Mouse (Mus musculus): ENCODE data around the gene Spsb1. TPM values are rescaled to one million over a fixed set of nuclear protein-coding genes. Genes with fewer than 3 reads are reported as not detected.

The Spsb1 gene
- total RNA-seq, 2 experiments from 2014 or later: 21.8 to 52.7 TPM

DNA sequence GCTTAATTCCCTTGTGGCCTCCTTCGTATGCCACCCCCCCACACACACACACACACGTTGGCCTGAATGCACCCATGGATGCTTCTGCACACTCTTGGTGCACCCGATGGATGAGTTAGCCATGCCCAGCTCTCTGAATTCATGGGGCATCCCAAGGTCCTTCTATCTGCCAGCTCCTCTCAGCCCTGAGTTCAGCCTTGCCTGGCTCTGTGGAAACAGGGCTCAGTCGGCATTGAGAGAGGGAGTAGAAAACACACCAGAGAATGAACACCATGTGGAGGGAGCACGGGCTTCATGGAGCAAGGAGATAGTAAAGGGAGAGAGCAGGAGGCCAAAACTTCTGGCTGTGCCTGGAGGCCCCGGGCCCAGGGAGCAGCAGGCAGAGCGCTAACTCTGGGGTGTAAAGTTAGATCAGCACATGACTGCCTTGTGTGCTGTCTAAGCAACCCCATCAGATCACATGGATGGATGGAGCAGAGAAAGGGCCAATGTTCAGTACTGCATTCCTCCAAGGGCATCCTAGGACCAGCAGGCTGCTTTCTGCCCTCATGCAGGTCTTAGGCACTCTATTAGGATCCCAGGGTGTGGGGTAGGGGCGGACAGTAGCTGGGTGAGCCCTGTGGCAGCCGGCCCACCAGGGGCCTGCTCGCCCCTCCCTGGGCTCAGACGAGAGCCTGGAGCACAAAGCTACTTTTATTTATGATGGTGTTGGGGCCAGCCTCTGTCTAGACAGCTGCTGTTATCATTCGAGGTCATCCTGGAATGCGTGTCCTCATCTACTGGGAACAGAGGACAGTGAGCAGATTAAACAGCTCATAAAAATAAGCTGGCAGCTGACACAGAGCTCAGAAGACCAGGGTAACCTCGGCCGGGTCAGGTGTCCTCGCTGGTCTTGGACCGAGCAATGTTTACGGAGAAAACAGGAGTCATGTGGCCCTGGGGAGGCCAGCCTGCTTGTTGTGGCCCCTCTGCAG lies 68.3 kb downstream of the Spsb1 start:
- peak; percentile 43 to 73 for DNase-seq

DNA sequence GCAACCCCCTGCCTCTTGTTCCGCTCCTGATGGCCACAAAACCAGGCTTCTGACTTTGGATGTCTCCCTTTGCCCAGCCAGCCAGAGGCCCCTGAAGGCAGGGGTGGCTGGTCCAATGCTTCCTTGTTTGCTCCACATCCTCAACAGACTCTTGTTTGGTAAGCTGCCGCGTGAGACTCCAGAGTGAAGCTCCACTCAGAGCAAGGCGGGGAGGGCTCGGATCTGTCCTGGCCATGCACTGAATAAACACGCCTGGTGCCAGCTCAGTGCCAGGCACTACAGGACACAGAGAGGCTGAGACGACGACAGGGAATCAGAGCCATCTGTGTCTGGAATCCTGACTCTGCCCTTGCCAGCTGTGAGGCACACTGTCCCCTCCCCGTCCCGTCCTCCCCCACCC lies 70.9 kb downstream of the Spsb1 start:
- no peak for DNase-seq

DNA sequence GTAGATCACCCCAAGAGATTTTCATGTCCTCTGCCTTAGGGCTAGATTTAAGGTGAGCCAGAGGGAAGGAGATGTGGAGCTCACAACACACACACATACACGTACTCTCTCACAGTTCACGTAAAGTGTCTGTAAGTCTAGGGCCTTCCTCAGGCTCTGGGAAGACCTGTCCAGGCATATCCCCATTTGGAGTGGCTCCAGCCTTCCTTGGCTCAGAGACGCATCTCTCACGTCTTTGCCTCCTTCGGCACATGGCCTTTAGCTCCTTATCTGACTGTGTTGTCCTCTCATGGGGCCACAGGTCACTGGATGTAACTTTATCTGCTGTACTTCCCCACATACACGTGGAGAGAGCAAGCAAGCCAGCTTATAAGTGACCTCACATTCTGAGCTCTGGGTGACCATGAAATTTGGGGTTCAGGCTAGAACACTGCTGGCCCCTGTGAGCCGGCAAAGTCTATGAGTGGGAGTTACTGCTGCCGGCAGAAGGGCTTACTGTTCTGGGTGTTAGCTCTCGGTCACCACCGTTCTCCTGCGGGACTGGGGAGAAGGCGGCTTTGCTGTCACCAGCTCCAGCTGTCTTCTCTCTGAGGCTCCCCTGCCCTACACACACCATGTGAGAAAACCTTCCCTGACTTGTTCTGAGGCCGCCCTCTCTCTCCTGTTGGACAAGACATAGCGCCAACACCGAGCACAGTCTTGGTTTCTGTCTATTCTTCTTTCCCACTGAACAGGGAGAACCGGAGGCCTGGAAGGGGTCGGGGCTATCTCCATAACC lies 72.5 kb downstream of the Spsb1 start:
- DNase-seq: no peak

DNA sequence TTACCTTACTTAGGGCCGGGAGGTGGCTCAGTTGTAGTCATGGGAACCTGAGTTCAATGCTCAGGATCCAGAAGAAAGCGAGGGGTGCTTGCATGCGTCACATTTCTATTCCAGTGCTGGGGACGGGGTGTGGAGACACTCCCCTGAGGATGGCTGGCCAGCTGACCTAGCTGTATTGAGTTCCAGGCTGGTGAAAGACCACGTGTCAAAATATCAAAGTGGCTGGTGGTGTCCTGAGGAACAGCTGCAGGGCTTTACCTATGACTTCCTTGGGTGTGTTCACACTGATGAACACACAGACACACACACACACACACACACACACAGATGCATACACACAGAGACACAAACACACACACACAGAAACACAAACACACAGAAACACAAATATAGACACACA lies 73.9 kb downstream of the Spsb1 start:
- DNase-seq: no peak

DNA sequence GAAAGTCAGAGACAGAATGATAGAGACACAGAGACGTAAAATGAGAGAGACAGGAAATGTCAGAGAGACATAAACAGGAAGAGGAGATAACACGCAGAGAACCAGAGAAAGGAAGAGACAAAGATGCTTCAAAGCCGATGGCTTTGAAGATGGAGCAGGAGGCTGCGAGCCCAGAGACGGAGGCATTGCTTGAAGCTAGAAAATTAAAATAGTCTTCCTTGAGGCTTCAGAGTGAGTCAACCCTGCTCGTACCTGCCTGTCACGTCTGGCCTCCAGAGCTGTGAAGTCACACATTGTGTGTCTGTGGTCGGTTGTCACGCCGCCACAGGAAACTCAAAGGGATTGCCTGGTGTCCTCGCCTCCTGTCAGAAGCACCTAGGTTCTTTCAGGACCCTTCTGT lies 74.9 kb downstream of the Spsb1 start:
- no peak for DNase-seq

DNA sequence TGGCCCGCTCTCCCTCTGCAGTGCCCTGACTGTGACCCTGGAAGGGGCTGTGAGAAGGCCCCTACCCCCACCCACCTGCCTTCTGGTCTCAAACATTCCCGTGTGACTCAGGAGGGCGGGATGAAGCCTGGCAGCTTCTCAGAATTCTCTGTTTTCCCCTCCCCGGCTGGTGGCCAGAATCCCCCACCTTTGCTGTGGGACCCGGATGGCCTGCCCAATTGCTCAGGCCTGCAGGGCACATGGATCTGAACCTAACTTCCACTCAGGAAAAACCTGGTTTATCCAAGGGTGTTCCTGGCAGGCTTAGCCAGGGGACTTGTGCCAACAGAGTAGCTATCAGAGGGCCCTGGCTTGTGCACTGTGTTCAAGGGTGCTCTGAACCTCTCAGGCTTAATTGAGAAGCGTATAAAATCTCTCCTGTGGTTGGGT lies 76.8 kb downstream of the Spsb1 start:
- DNase-seq: peak in 1 of 2 experiments; percentile 26

DNA sequence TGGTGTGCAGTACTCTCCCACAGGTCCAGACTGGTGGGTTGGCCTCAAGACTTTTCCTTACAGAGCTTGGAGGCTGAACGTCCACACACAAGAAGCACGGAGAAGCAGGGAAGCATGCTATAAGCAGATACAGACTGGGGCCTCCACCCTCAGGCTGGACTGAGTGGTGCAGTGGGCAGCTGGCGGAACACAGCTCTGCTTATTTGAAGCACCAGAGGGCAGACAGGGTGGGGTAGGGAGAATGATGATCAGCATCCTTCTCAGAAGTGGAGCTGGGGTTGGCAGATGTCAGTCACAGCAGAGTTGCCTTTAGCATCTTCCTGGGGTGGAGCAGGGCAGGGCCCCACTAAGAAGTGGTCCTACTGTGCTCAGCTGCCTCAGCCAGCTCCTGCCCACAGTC lies 77.6 kb downstream of the Spsb1 start:
- no peak for DNase-seq

DNA sequence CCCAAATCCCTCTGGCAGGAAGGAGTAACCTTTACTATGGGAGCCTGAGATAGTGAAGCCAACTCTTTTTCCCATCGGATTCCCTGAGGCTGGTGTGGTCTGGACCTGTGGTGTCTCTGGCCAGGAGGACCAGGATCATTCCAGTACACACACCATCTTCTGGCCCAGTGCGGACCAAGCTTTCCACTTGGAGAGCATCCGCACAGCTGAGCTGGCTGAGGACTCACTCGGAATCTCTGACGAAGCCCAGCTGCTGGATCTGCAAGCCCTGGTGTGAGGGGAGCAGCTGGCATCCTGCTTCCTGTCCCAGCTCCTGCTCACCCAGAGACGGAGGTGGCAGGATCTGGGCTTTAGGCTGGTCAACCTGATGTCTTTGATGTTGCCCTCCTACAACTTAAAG lies 78.1 kb downstream of the Spsb1 start:
- no peak for DNase-seq

DNA sequence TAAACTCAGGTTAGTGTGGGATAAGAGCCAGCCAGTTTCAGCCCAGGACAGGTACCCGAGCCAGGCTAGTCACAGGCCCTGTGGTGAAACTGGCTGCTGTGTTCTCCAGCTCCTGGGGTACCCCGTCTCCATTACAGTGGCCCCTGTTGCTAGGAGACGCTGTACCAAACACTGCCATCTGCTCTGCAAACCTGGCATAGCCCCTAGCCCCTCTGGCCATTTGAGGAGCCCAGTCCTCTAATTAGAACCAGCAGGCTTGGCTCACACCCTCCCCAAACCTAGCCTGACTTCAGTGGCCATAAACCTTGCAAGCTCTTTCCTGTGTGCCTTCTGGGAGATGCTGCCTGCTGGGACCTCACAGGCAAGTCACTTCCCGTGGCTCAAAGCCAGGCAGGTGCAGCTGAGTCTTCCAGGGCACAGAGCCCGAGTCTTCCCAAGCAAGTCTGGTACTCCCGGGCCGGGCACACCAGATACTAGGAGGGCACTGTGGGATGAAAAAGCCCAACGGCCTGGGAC lies 78.8 kb downstream of the Spsb1 start:
- peak in 1 of 2 experiments; percentile 15 for DNase-seq

DNA sequence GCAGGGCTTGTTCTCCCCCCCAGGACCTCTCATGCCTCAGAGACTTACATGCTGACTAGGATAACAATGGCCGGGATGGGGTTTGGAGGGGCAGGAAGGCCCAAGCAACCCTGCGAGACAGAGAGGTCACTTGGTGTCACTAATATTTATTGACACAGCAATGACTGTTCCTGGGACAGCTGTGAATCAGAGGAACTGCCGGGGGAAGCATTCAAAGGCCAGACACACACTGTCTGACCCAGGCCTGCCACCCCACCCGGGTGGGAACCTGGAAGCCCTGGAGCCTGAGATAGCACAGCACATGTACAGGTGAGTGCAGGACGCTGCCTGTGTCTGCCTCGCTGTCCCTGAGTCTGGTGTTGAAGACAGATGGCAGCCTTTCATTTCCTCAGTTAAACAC lies 79.5 kb downstream of the Spsb1 start:
- peak; percentile 23 to 31 for DNase-seq

DNA sequence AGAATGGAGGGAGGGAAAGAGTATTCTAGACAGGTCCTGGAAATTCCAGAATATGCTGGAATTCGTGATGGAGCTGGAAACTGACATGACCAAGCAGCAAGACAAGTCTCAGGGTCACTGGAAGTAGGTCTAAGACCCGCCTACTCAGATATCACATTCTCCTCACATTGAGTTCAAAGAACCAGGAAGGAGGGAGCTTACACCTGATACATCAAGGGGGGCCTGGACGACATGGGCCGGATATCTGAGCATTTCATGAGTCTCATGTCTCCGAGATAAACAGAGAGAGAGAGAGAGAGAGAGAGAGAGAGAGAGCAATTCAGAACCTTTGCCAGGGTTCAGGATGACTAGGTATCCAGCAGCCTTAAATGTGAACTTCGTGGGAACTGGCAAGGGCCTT lies 82.6 kb downstream of the Spsb1 start:
- DNase-seq: no peak

DNA sequence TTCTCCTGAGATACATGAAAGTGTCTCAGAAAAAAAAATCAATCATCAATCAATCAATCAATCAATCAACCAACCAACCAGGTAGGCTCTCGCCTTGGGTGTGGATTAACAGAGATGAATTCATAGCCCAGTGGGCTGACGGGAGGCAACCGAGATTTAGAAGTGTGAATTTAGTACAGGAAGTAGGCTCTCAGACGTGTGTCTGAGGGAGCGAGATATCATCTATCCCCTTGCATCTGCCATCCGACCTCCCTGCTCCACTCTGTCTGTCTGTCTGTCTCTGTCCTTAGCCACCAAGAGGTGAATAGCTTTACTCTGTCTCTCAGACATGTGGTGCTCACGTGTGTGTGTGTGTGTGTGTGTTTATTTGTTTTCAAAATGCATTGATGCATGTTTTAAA lies 83.3 kb downstream of the Spsb1 start:
- DNase-seq: no peak

DNA sequence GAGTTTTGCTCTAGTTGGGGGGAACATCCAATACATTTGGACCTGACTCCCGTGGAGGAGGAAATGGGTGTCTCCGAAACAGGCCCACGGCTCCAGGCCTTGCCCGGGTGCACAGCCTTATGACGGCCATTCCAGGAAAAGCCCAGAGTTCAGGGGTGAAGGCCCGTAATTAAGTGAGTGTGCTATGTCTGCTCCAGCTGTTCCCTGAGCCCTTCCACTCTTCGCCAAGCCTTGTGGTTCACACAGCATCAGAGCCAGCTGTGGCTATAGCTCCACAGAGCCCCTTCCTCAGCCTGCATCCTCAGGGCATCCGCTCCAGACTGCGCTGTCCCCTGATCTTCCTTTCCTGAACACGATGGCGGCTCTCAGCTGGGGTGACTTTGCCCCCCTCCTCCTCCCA lies 83.8 kb downstream of the Spsb1 start:
- no peak for DNase-seq

DNA sequence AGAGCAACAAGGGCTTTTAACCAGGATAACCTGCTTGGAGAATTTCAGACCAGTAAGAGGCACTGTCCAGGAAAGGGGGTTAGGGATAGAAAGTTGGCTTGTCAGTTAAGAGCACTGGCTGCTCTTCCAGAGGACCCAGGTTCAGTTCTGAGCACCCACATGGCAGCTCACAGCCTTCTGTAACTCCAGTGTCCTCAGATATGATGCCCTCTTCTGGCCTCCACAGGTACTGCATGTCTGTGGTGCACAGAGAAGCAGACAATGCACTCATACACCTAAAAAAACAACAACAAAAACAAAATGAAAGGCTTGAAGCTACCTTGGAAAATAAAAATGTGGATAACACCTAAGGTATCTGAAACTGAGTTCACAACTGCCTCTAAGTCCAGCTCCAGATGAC lies 84.4 kb downstream of the Spsb1 start:
- DNase-seq: no peak

DNA sequence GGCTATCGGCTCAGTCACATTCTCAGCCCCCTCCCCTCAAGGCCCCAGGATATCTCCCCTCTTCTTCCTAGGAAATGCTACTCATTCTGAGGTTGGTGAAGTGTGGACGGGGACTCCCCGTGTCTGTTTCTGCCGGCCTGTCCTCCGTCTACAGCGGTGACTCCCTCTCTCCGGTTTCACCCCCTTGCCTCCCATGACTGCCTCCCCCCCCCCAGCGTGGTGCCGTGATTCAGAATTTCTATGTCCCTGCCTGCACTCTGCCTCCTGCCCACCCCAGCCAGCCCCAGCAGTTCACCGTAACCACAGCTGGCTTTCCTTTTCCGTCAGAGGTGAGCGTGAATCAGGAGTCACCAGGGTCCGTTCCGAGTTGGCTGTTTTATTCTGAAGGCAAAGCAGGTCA lies 86.1 kb downstream of the Spsb1 start:
- no peak for DNase-seq

DNA sequence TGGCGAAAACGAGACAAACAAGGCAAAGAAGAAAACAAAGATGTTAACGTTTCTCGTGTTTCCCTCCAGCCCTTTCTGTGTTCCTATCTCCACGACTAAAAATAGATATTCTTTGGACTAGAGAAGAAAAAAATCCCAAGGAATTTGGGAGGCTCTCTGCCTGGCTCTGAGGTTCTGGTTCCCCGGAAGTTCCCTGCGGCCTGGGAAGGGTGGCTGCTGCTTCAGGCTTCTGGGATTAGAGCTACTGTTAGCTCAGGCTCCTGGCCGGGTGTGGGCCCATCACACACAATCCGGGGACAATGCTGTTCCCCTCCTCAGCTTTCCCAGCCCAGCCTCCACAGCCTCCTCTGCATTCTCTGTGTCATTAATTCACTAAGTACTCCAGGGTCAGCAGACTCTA lies 86.8 kb downstream of the Spsb1 start:
- DNase-seq: no peak

DNA sequence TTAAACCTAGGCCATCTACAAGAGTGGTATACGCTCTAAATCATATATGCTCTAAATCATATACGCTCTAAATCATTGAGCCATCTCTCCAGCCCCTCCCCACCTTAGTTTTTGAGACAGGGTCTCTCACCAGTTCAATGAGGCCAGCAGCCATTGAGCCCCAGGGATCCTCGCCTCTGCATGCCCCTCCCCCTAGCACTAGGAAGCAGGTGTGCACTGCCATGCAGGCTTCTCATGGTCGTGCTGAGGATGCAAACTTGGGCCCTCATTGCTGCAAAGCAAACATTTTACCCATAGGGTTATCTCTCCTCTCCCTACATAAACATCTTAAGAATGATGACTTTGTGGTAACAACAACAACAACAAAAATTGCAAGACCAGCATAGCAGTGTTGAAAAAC lies 87.5 kb downstream of the Spsb1 start:
- DNase-seq: no peak

DNA sequence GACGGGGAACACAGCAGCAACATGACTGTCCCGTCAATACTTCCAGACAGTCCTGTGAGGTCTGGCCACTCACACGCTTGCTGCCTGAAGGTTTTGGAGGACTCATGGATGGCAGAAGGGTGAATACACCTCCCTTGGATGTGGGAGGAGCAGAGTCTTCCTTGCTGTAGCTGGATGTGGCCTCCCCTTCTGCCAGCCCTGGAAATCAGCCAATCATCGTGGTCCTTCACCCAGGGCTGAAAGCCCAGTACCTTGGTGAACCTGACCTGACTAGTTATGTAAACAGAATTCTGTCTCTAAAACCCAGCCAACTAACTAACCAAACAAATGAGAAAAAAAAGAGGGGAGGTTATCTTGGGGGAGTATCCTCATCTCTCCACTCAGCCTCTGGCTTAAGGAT lies 90.4 kb downstream of the Spsb1 start:
- peak in 1 of 2 experiments; percentile 19 for DNase-seq

DNA sequence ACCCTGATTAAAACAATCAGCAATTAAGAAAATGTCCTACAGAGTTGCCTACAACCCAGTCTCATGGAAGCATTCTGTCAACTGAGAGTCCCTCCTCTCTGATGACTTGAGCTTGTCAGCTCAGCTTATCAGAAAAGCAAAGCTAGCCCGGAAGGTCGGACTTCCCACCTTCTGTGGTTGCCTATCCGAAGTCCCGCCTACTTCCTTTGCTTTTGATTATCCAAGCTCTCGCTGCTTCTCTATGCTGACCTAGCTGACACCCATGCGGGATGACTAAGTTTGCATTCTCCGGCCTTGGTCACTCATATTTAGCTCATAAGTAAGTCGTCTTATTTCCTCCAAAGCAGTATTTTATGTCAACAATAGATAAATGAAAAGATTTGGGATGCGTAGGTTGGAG lies 91.3 kb downstream of the Spsb1 start:
- peak; percentile 43 to 58 for DNase-seq

DNA sequence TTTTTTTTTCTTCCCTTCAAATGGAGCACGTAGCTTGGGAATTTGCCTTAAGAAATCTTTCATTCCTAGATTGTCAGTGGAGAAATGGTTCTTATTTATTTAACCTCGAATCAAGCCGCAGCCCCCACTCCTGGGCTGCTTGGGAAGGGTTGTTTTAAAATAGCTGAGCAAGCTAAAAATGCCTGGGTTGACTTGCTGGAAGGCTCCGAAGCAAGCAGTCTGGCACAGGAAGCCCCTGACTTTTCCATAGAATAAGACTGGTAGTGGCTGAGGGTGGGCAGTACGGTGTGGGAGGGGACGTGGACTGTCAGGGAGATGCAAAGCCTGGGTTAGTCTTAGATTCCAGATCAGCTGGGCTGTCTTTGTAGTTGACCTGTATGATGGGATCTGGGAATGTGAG lies 94.5 kb downstream of the Spsb1 start:
- no peak for DNase-seq

DNA sequence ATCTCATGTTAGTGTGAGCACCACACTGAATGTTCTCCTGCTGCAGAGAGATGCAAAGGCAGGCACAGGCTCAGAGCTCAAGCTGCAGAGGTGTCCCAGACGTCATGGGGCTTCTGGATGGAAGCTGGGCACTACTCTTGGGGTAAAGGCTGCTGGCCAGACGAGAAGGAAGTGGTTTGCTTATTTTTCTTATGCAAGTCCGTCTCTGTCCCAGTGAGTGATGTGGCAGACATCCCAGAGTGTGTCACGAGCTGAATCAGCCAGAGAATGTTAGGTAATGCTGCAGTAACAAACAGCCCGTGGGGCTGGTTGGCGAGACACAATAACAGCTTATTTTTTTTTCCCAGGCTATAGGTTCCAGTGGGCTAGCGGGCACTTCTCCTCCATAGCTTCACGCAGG lies 96.3 kb downstream of the Spsb1 start:
- peak in 1 of 2 experiments; percentile 32 for DNase-seq

DNA sequence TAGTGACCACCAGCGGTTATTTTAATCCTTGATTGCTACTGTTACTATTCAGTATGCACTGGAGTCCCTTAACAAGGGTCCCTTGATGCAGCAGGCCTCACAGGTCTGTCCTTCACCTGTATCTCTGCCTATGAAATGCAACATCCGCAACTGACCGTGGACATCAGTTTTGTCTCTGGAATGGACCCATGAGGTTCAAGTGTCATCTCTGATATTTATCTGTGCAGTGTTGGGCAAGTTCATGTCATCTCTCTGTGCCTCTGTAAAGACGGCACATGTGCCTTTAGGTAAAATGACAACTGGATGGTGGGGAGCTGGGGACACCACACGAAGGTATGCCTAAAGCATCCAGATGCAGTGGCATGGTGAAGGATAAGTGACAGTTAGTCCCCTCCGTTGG lies 96.7 kb downstream of the Spsb1 start:
- DNase-seq: no peak

DNA sequence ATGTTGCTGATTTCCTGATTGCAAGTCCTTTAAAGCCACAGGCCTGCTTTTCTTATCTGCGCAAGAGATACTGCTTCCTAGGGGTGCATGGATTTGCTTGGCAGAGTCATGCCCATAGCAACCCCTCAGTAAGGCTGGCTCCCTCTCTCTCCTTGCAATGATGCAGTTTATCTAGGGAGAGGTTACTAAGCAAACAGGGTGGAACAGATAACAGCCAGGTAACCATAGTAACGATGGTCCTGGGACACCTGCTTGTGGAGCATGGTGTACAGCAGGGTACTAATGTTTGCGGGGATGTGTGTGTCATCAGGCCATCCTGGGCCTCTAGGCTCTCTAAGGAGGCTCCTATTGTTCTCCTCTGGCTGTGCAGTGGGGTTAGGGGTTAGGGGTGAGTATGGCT lies 97.2 kb downstream of the Spsb1 start:
- DNase-seq: no peak

Data from adrenal gland, postnatal 36 days (tissue).